Mouse (Mus musculus) monocyte, adult 2 months (primary cell): Measurements from ENCODE around the gene T.
"Not testable (repeated sequence)": the region's sequence is repeated elsewhere in the genome, so short reads cannot be mapped to it uniquely, and the experiment has no call there.

Experiments
- DNase-seq, 2 experiments: peaks; one replicate each; pipeline ENCODE4 v3.0.0; 2022; ENCODE audit warnings: low spot score in 2 of 2, low read depth in 1 of 2

Gene T

GRCm38 (mm10) chr17:8433978-8434960, at the start of gene T:
Gene T (plus strand): TSS chr17:8434423.
- DNase-seq: no peak

- DNase-seq: no peak
Observed at GRCm38 (mm10) chr17:8385441-8385840, 48.8 kb upstream of the T start.

- DNase-seq: no peak
Observed at GRCm38 (mm10) chr17:8388463-8388862, 45.8 kb upstream of the T start.

- no peak for DNase-seq
Observed at GRCm38 (mm10) chr17:8388990-8389789, 45.0 kb upstream of the T start.

GRCm38 (mm10) chr17:8389790-8390095, 44.5 kb upstream of the T start:
- no peak for DNase-seq

- DNase-seq: no peak
Observed at GRCm38 (mm10) chr17:8390487-8390886, 43.7 kb upstream of the T start.

- DNase-seq: no peak
Observed at GRCm38 (mm10) chr17:8396371-8396770, 37.9 kb upstream of the T start.

- DNase-seq: no peak
Observed at GRCm38 (mm10) chr17:8397946-8398345, 36.3 kb upstream of the T start.

GRCm38 (mm10) chr17:8403932-8404331, 30.3 kb upstream of the T start:
- DNase-seq: not testable (repeated sequence)

- DNase-seq: no peak
Observed at GRCm38 (mm10) chr17:8406285-8406684, 27.9 kb upstream of the T start.

GRCm38 (mm10) chr17:8408002-8408401, 26.2 kb upstream of the T start:
- DNase-seq: not testable (repeated sequence)

- DNase-seq: no peak
Observed at GRCm38 (mm10) chr17:8408589-8409295, 25.5 kb upstream of the T start.

- no peak for DNase-seq
Observed at GRCm38 (mm10) chr17:8410330-8410729, 23.9 kb upstream of the T start.

- no peak for DNase-seq
Observed at GRCm38 (mm10) chr17:8413656-8414055, 20.6 kb upstream of the T start.

GRCm38 (mm10) chr17:8415533-8415932, 18.7 kb upstream of the T start:
- DNase-seq: no peak

- DNase-seq: no peak
Observed at GRCm38 (mm10) chr17:8416865-8417264, 17.4 kb upstream of the T start.

- DNase-seq: no peak
Observed at GRCm38 (mm10) chr17:8420739-8421138, 13.5 kb upstream of the T start.

GRCm38 (mm10) chr17:8421517-8421916, 12.7 kb upstream of the T start:
- DNase-seq: no peak

GRCm38 (mm10) chr17:8423283-8423682, 10.9 kb upstream of the T start:
- DNase-seq: no peak

- DNase-seq: no peak
Observed at GRCm38 (mm10) chr17:8429436-8429835, 4.8 kb upstream of the T start.

GRCm38 (mm10) chr17:8429896-8430295, 4.3 kb upstream of the T start:
- DNase-seq: no peak
